Mouse (Mus musculus): Measurements from ENCODE around the gene Rel.

Gene Rel

GRCm38 (mm10) chr11:23741386-23741785 is 29.4 kb downstream of the Rel start:
- DNase-seq: no peak

GRCm38 (mm10) chr11:23740895-23741294 is 29.9 kb downstream of the Rel start:
- no peak for DNase-seq

- no peak for DNase-seq
These were observed 34.8 kb downstream of the Rel start for GRCm38 (mm10) chr11:23735820-23736470.

GRCm38 (mm10) chr11:23734749-23735286 is 36.0 kb downstream of the Rel start:
- DNase-seq: no peak

- DNase-seq: no peak
These were observed 37.9 kb downstream of the Rel start for GRCm38 (mm10) chr11:23732840-23733239.

- no peak for DNase-seq
These were observed 40.6 kb downstream of the Rel start for GRCm38 (mm10) chr11:23730120-23730519.

GRCm38 (mm10) chr11:23728186-23728585 is 42.6 kb downstream of the Rel start:
- DNase-seq: no peak

- DNase-seq: no peak
These were observed 44.3 kb downstream of the Rel start for GRCm38 (mm10) chr11:23726441-23726840.

GRCm38 (mm10) chr11:23725850-23726249 is 44.9 kb downstream of the Rel start:
- no peak for DNase-seq

- no peak for DNase-seq
These were observed 48.4 kb downstream of the Rel start for GRCm38 (mm10) chr11:23722326-23722725.

GRCm38 (mm10) chr11:23719825-23720224 is 50.9 kb downstream of the Rel start:
- DNase-seq: no peak

- DNase-seq: no peak
These were observed 51.9 kb downstream of the Rel start for GRCm38 (mm10) chr11:23718856-23719255.

- DNase-seq: no peak
These were observed 58.5 kb downstream of the Rel start for GRCm38 (mm10) chr11:23712299-23712698.

- no peak for DNase-seq
These were observed 66.0 kb downstream of the Rel start for GRCm38 (mm10) chr11:23704604-23705294.

GRCm38 (mm10) chr11:23701831-23702230 is 68.9 kb downstream of the Rel start:
- no peak for DNase-seq

GRCm38 (mm10) chr11:23699414-23700095 is 71.2 kb downstream of the Rel start:
- DNase-seq: no peak

- DNase-seq: no peak
These were observed 72.2 kb downstream of the Rel start for GRCm38 (mm10) chr11:23698526-23698925.

GRCm38 (mm10) chr11:23695847-23696246 is 74.9 kb downstream of the Rel start:
- no peak for DNase-seq

GRCm38 (mm10) chr11:23693286-23693685 is 77.5 kb downstream of the Rel start:
- no peak for DNase-seq

- no peak for DNase-seq
These were observed 82.7 kb downstream of the Rel start for GRCm38 (mm10) chr11:23688060-23688459.
